Mouse (Mus musculus) kidney, embryonic 14.5 days (tissue): ENCODE data around the gene D5Ertd579e. TPM values are rescaled to one million over a fixed set of nuclear protein-coding genes. Genes with fewer than 3 reads are reported as not detected.

Experiments
- ATAC-seq: fragments of 200-750 bp; cut with Nextera tagmentation; 2 replicates; pipeline ENCODE4 v1.8.0; 2017; ENCODE audit warnings: moderate number of reproducible peaks, mild to moderate bottlenecking, moderate TSS enrichment, moderate library complexity; ENCODE audit not compliant: low FRiP score, low TSS enrichment
- H3K27ac ChIP-seq: fragments of 300-500 bp; sonication (generic); 2 replicates; pipeline ENCODE4 v1.5.1; 2014; ENCODE audit warnings: low read depth, mild to moderate bottlenecking, low read length, moderate library complexity, mixed read lengths
- H3K27me3 ChIP-seq: fragments of 300-500 bp; sonication (generic); 2 replicates; pipeline ENCODE4 v1.6.1; 2014; ENCODE audit warnings: mild to moderate bottlenecking, low read length; ENCODE audit not compliant: control insufficient read depth, insufficient read depth
- H3K36me3 ChIP-seq: fragments of 300-500 bp; sonication (generic); 2 replicates; pipeline ENCODE4 v1.6.1; 2014; ENCODE audit warnings: low read length, mixed read lengths; ENCODE audit not compliant: control insufficient read depth, insufficient read depth
- H3K4me1 ChIP-seq: fragments of 300-500 bp; sonication (generic); 2 replicates; pipeline ENCODE4 v1.6.1; 2014; ENCODE audit warnings: low read length, mixed read lengths; ENCODE audit not compliant: control insufficient read depth, insufficient read depth
- H3K4me2 ChIP-seq: fragments of 300-500 bp; sonication (generic); replicated peaks from 2 replicates; pipeline ENCODE4 v1.6.1; 2014; ENCODE audit warnings: low read depth, mild to moderate bottlenecking, low read length
- H3K4me3 ChIP-seq: fragments of 300-500 bp; sonication (generic); 2 replicates; pipeline ENCODE4 v1.5.1; 2014; ENCODE audit warnings: mild to moderate bottlenecking, low read length
- H3K9ac ChIP-seq: fragments of 300-500 bp; sonication (generic); 2 replicates; pipeline ENCODE4 v1.6.1; 2014; ENCODE audit warnings: low read depth, mild to moderate bottlenecking, low read length, moderate library complexity
- H3K9me3 ChIP-seq: fragments of 300-500 bp; sonication (generic); 2 replicates; pipeline ENCODE4 v1.6.1; 2016; ENCODE audit warnings: low read length; ENCODE audit not compliant: control insufficient read depth
- WGBS: fragments of 180-500 bp; shearing (Covaris S2); extraction: QIAGEN DNeasy Blood & Tissue Kit; methylation state at CpG from one replicate; pipeline ENCODE4 v1.1.7; 2014; 5-methylcytosine and 5-hydroxymethylcytosine counted together
- polyA plus RNA-seq: library from polyadenylated mRNA; unstranded; fragments of >200 nt; fragmentation: Nextera tagmentation; extraction: Ambion mirVana; gene quantifications from 2 replicates; pipeline ENCODE4 v1.2.1, GENCODE M21; 2014

The D5Ertd579e gene
- polyA plus RNA-seq, 1 experiment from 2014 or later: 30.7 TPM

- Histone ChIP-seq H3K27me3 (no peaks in the 10 kb centered on the region), H3K4me1 (peaks cover 37% of the 10 kb centered on the region), H3K4me3 (no peak overlapping the region), H3K9ac (no peak overlapping the region), H3K9me3 (no peaks in the 10 kb centered on the region), H3K4me2 (no peak overlapping the region), H3K27ac (no peak overlapping the region), H3K36me3 (peaks cover 2% of the 10 kb centered on the region; the same call in 1 of the 2 replicates)
- 97% methylated on average over 3 of the region's 3 CpGs for WGBS
- no peak for ATAC-seq
These were observed 119.4 kb downstream of the D5Ertd579e start for GRCm38 (mm10) chr5:36576457-36576856.

GRCm38 (mm10) chr5:36575745-36576144 lies 120.1 kb downstream of the D5Ertd579e start:
- Histone ChIP-seq H3K27ac (no peak overlapping the region), H3K9me3 (no peaks in the 10 kb centered on the region), H3K27me3 (no peaks in the 10 kb centered on the region), H3K36me3 (peaks cover 9% of the 10 kb centered on the region), H3K4me1 (peaks cover 32% of the 10 kb centered on the region), H3K4me3 (no peak overlapping the region), H3K9ac (no peak overlapping the region), H3K4me2 (no peak overlapping the region)
- 82% methylated on average over 1 of the region's 1 CpGs for WGBS
- ATAC-seq: no peak

GRCm38 (mm10) chr5:36575227-36575626 lies 120.6 kb downstream of the D5Ertd579e start:
- no peak for ATAC-seq
- WGBS: 82% methylated on average over 3 of the region's 3 CpGs

GRCm38 (mm10) chr5:36574147-36574870 lies 121.5 kb downstream of the D5Ertd579e start:
- Histone ChIP-seq H3K4me2 (no peak overlapping the region), H3K9ac (no peak overlapping the region), H3K36me3 (peaks cover 14% of the 10 kb centered on the region), H3K27me3 (no peaks in the 10 kb centered on the region), H3K27ac (peak overlapping the region; percentile 70), H3K4me3 (no peak overlapping the region), H3K4me1 (peaks cover 20% of the 10 kb centered on the region), H3K9me3 (no peaks in the 10 kb centered on the region)
- no peak for ATAC-seq
- WGBS: 34% methylated on average over 8 of the region's 8 CpGs

More at GRCm38 (mm10) chr5:36575227-36575626, 120.6 kb downstream of the D5Ertd579e start:
- H3K4me3 ChIP-seq: no peak overlapping the region
- H3K4me2 ChIP-seq: no peak overlapping the region
- H3K9ac ChIP-seq: no peak overlapping the region
- H3K9me3 ChIP-seq: no peaks in the 10 kb centered on the region
- peaks cover 27% of the 10 kb centered on the region for H3K4me1 ChIP-seq
- H3K27ac ChIP-seq: no peak overlapping the region
- H3K36me3 ChIP-seq: peaks cover 14% of the 10 kb centered on the region
- no peaks in the 10 kb centered on the region for H3K27me3 ChIP-seq

- H3K9ac ChIP-seq: no peak overlapping the region
- H3K4me2 ChIP-seq: no peak overlapping the region
- H3K27ac ChIP-seq: no peak overlapping the region; the same call in 1 of the 2 replicates
- peaks cover 14% of the 10 kb centered on the region for H3K36me3 ChIP-seq
- no peaks in the 10 kb centered on the region for H3K27me3 ChIP-seq
- no peak overlapping the region for H3K4me3 ChIP-seq
- WGBS: 66% methylated on average over 3 of the region's 3 CpGs
- ATAC-seq: no peak
- peaks cover 27% of the 10 kb centered on the region for H3K4me1 ChIP-seq
- no peaks in the 10 kb centered on the region for H3K9me3 ChIP-seq
These were observed 122.5 kb downstream of the D5Ertd579e start for GRCm38 (mm10) chr5:36573354-36573753.

- ATAC-seq: no peak
- no peak overlapping the region for H3K27ac ChIP-seq
- no peak overlapping the region for H3K9ac ChIP-seq
- no peaks in the 10 kb centered on the region for H3K27me3 ChIP-seq
- no peak overlapping the region for H3K4me3 ChIP-seq
- 90% methylated on average over 16 of the region's 16 CpGs for WGBS
- no peaks in the 10 kb centered on the region for H3K9me3 ChIP-seq
- peaks cover 14% of the 10 kb centered on the region for H3K36me3 ChIP-seq
- H3K4me2 ChIP-seq: no peak overlapping the region
- peaks cover 45% of the 10 kb centered on the region for H3K4me1 ChIP-seq
These were observed 124.5 kb downstream of the D5Ertd579e start for GRCm38 (mm10) chr5:36571371-36571770.

GRCm38 (mm10) chr5:36570546-36571245 lies 125.1 kb downstream of the D5Ertd579e start:
- no peaks in the 10 kb centered on the region for H3K27me3 ChIP-seq
- no peak overlapping the region for H3K27ac ChIP-seq
- H3K9me3 ChIP-seq: no peaks in the 10 kb centered on the region
- WGBS: 86% methylated on average over 4 of the region's 4 CpGs
- H3K9ac ChIP-seq: no peak overlapping the region
- peaks cover 14% of the 10 kb centered on the region for H3K36me3 ChIP-seq
- no peak overlapping the region for H3K4me3 ChIP-seq
- no peak overlapping the region for H3K4me2 ChIP-seq
- peaks cover 45% of the 10 kb centered on the region for H3K4me1 ChIP-seq
- ATAC-seq: no peak

GRCm38 (mm10) chr5:36570098-36570497 lies 125.7 kb downstream of the D5Ertd579e start:
- Histone ChIP-seq H3K4me1 (peaks cover 41% of the 10 kb centered on the region), H3K4me3 (no peak overlapping the region), H3K27me3 (no peaks in the 10 kb centered on the region), H3K4me2 (no peak overlapping the region), H3K27ac (no peak overlapping the region), H3K9me3 (no peaks in the 10 kb centered on the region), H3K9ac (no peak overlapping the region), H3K36me3 (peaks cover 14% of the 10 kb centered on the region)
- WGBS: 92% methylated on average over 7 of the region's 7 CpGs
- ATAC-seq: no peak

GRCm38 (mm10) chr5:36568118-36568517 lies 127.7 kb downstream of the D5Ertd579e start:
- WGBS: 49% methylated on average over 4 of the region's 4 CpGs
- ATAC-seq: no peak
- Histone ChIP-seq H3K4me1 (peaks cover 24% of the 10 kb centered on the region; the same call in 1 of the 2 replicates), H3K27me3 (no peaks in the 10 kb centered on the region), H3K4me2 (no peak overlapping the region), H3K36me3 (peaks cover 14% of the 10 kb centered on the region), H3K27ac (no peak overlapping the region; the same call in 1 of the 2 replicates), H3K9me3 (no peaks in the 10 kb centered on the region), H3K4me3 (no peak overlapping the region), H3K9ac (no peak overlapping the region)
